Mouse (Mus musculus): Measurements from ENCODE around the gene Dtwd1. TPM values are rescaled to one million over a fixed set of nuclear protein-coding genes. Genes with fewer than 3 reads are reported as not detected.

Gene Dtwd1
- 24.9 and 25.0 TPM in 2 replicates for polyA plus RNA-seq (2015; fragmentation: Nextera tagmentation; extraction: Ambion mirVana)

DNA sequence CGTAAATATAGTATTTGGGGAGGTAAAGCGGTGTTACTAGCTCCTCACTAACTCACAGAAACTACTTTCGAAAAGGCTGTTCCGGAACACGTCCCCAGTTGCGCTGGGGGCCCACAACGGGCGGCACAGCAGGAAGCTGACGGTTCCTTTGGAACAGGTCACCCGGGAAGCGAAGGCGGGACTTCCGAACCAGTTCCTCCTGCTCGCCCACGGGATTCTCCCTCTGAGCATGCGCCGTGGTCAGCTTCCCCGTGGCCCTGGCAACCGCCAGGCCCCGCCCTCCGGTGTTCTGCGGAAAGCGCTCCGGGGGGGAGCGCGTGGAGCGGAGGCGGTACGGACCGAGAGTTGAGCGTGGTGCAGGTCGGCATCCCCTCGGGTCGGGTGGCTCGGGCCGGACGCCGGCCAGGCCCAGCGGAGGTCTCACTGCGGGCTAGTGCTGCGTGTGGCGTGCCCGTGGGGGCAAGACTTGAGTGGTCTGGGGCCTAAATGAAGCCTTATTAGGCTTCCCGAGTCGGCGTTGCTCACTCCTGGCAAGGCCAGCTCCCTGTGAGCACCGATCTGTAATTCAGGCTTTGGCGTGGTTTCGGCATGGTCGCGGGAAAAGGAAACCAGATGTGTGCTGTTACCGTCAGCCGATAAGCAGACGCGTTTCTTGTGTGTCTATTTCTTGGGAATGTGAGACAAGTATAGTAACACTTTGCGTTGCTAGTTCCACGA, at the start of gene Dtwd1, which contains the start of gene Fam227b:
TSS of gene Dtwd1 (plus strand) at position 287 of the 717 bp plus-strand sequence.
TSS of gene Fam227b (minus strand) at position 150 of the 717 bp plus-strand sequence.
- Histone ChIP-seq H3K4me1 (replicated peaks; ENCODE audit: control insufficient read depth, insufficient read depth, low read length) (no peaks in the 10 kb centered on the region), H3K9ac (replicated peaks; ENCODE audit: low read depth, low read length) (peak within 1 kb of the TSS; percentile 92), H3K36me3 (ENCODE audit: control insufficient read depth, insufficient read depth) (0 out of 2 replicates have a peak, but pooled peaks cover 2% of the 10 kb centered on the region), H3K4me2 (ENCODE audit: low read length) (peak within 1 kb of the TSS; percentile 72), H3K4me3 (replicated peaks; ENCODE audit: low read length) (peak within 1 kb of the TSS; percentile 81), H3K27ac (ENCODE audit: low read length) (peak within 1 kb of the TSS; percentile 83), H3K27me3 (replicated peaks; ENCODE audit: control insufficient read depth, insufficient read depth, low read length) (no peaks in the 10 kb centered on the region), H3K9me3 (ENCODE audit: control insufficient read depth, low read length) (no peaks in the 10 kb centered on the region)
- ATAC-seq, result peak; percentile 99
- WGBS, result under 1% methylated on average over 57 of the region's 57 CpGs

DNA sequence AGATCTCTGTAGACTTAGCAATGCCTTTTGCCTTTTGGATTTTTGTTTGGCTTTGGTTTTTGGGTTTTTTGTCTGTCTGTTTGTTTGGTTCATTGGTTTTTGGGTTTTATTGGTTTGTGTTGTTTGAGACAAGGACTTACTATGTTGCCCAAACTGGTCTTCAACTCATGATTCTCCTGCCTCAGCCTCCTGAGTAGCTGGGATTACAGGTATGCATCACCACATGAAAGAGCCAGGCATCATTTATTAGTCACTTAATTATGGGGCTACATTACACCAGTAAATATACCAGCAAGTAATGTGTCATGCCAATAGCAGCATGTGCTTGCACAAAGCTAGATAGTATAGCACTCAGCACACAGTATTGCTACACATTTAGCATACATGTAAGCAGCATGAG, 4.2 kb upstream of the Dtwd1 start:
- H3K4me1 ChIP-seq (replicated peaks; ENCODE audit: control insufficient read depth, insufficient read depth, low read length), result no peaks in the 10 kb centered on the region
- H3K9ac ChIP-seq (replicated peaks; ENCODE audit: low read depth, low read length), result no peak overlapping the region
- H3K4me3 ChIP-seq (replicated peaks; ENCODE audit: low read length), result no peak overlapping the region
- no peak overlapping the region for H3K27ac ChIP-seq (ENCODE audit: low read length)
- no peak overlapping the region for H3K4me2 ChIP-seq (ENCODE audit: low read length)
- no peaks in the 10 kb centered on the region for H3K9me3 ChIP-seq (ENCODE audit: control insufficient read depth, low read length)
- H3K36me3 ChIP-seq (ENCODE audit: control insufficient read depth, insufficient read depth), result no peaks in the 10 kb centered on the region
- H3K27me3 ChIP-seq (replicated peaks; ENCODE audit: control insufficient read depth, insufficient read depth, low read length), result no peaks in the 10 kb centered on the region
- no peak for ATAC-seq

DNA sequence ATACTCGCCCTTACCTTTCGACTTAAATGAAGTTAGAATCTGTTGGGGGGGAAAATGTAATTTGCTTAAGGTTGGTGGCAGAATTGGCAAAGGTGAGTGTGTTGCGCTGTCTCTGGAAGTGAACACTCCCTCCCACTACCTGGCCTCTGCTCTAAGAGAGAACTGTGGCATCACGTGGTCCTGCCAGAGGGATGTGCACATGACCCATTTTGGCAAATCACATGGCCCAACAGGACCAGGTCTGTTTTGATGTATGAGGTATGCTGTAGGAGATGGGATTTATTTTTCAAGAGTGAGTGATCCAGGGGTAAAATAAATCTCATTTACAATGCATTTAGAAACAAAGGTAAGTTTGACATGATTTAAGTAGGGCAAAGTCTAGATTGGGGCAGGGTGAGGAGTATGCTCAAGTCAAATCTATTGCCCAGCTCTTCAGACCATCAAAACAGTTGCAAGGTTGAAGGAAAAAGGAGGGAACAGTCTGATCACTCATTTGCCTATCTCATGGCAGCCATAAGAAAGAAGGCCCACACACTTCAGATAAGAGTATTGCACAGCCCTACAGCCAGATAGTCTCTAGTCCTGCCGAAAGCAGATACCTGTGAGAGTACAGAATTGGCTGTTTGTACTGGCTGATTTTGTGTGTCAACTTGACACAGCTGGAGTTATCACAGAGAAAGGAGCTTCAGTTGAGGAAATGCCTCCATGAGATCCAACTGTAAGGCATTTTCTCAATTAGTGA, 13.5 kb downstream of the Dtwd1 start:
- WGBS, result 93% methylated on average over 5 of the region's 5 CpGs
- no peak for ATAC-seq
- Histone ChIP-seq H3K4me2 (ENCODE audit: low read length) (no peak overlapping the region), H3K4me3 (replicated peaks; ENCODE audit: low read length) (no peak overlapping the region), H3K36me3 (ENCODE audit: control insufficient read depth, insufficient read depth) (peaks cover 16% of the 10 kb centered on the region), H3K9me3 (ENCODE audit: control insufficient read depth, low read length) (no peaks in the 10 kb centered on the region), H3K4me1 (replicated peaks; ENCODE audit: control insufficient read depth, insufficient read depth, low read length) (no peaks in the 10 kb centered on the region), H3K9ac (replicated peaks; ENCODE audit: low read depth, low read length) (no peak overlapping the region), H3K27me3 (replicated peaks; ENCODE audit: control insufficient read depth, insufficient read depth, low read length) (no peaks in the 10 kb centered on the region), H3K27ac (ENCODE audit: low read length) (no peak overlapping the region)

DNA sequence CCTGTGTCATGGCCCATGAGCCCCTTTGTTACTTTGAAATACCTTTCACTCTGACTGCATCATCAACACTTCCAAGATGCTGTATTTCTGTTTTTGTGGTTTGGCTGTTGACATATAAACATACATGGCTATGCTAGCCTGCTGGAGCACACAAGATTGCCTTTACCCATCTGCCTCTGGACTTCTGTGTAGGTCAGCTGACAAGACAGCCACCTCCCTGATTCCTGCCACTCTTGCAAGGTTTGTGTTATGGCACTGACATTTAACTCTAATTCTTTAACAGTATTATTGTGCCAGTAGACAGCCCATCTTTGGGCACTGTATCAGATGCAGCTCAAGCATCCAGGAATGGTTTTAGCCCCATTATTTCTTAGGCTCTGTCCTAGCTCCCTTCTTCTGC, 14.4 kb downstream of the Dtwd1 start:
- H3K9me3 ChIP-seq (ENCODE audit: control insufficient read depth, low read length), result no peaks in the 10 kb centered on the region
- no peak for ATAC-seq
- H3K4me3 ChIP-seq (replicated peaks; ENCODE audit: low read length), result no peak overlapping the region
- H3K36me3 ChIP-seq (ENCODE audit: control insufficient read depth, insufficient read depth), result peaks cover 11% of the 10 kb centered on the region; the same call in 1 of the 2 replicates
- H3K4me2 ChIP-seq (ENCODE audit: low read length), result no peak overlapping the region
- no peaks in the 10 kb centered on the region for H3K4me1 ChIP-seq (replicated peaks; ENCODE audit: control insufficient read depth, insufficient read depth, low read length)
- no peak overlapping the region for H3K27ac ChIP-seq (ENCODE audit: low read length)
- H3K27me3 ChIP-seq (replicated peaks; ENCODE audit: control insufficient read depth, insufficient read depth, low read length), result no peaks in the 10 kb centered on the region
- no peak overlapping the region for H3K9ac ChIP-seq (replicated peaks; ENCODE audit: low read depth, low read length)

DNA sequence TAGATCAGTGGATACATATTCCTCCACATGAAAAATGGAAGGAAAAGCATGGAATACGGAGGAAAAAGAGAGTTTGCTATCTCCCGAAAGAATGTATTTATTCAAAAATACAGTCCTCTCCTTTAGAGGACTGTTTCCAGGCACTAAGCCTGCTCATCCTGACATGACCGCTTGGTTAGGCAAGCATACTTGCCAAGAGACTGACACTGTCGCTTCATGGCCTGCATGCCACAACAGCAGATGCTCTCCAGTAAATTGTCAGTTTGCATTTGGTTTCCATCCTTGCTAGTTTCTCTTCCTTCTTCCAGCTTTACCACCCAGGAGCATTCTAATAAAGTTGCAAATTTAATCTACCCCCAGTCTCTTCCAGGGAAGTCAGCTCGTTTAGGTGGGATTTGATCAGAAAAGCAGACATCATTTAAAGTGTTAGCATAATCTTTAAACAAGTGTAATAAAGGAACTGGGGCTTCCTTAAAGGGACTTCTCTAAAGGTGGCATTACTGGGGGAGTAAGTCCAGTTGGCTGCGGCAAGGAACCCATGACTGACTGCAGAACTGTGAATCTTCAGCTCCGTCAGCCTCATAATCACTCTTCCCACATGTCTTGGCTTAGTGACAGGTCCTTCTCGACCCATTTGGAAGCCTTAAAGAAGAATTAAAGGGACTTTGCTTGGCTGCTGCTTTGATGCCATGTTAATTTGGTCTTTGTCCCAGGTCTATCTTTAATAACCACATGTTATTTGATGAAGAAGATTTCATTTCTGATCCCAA, 15.1 kb downstream of the Dtwd1 start:
- H3K36me3 ChIP-seq (ENCODE audit: control insufficient read depth, insufficient read depth), result peaks cover 8% of the 10 kb centered on the region; the same call in 1 of the 2 replicates
- 85% methylated on average over 8 of the region's 8 CpGs for WGBS
- no peaks in the 10 kb centered on the region for H3K9me3 ChIP-seq (ENCODE audit: control insufficient read depth, low read length)
- ATAC-seq, result no peak
- H3K4me3 ChIP-seq (replicated peaks; ENCODE audit: low read length), result no peak overlapping the region
- H3K4me1 ChIP-seq (replicated peaks; ENCODE audit: control insufficient read depth, insufficient read depth, low read length), result no peaks in the 10 kb centered on the region
- H3K27ac ChIP-seq (ENCODE audit: low read length), result no peak overlapping the region
- H3K4me2 ChIP-seq (ENCODE audit: low read length), result no peak overlapping the region
- H3K27me3 ChIP-seq (replicated peaks; ENCODE audit: control insufficient read depth, insufficient read depth, low read length), result no peaks in the 10 kb centered on the region
- H3K9ac ChIP-seq (replicated peaks; ENCODE audit: low read depth, low read length), result no peak overlapping the region

DNA sequence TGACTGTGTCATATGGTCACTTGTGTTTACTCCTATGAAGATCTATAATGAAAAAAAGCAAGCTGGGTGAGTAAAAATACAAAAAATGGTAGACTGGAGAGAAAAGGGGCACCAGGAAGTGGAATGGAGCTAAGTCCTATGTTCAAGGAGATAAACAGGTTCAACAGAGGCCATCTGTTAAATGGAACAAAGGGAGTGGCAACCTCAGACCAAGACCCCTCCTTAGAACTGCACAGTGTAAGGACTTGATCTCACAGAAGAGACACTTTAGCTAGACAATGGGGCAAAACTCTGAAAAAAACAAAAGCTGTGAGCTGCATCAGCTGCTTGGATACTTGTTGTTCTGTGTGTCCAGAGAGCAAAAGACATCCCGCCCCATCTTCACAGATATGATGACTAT, 19.5 kb downstream of the Dtwd1 start:
- Histone ChIP-seq H3K9me3 (ENCODE audit: control insufficient read depth, low read length) (no peaks in the 10 kb centered on the region), H3K4me1 (replicated peaks; ENCODE audit: control insufficient read depth, insufficient read depth, low read length) (no peaks in the 10 kb centered on the region), H3K27ac (ENCODE audit: low read length) (no peak overlapping the region), H3K36me3 (ENCODE audit: control insufficient read depth, insufficient read depth) (no peaks in the 10 kb centered on the region), H3K27me3 (replicated peaks; ENCODE audit: control insufficient read depth, insufficient read depth, low read length) (no peaks in the 10 kb centered on the region), H3K4me3 (replicated peaks; ENCODE audit: low read length) (no peak overlapping the region), H3K4me2 (ENCODE audit: low read length) (no peak overlapping the region), H3K9ac (replicated peaks; ENCODE audit: low read depth, low read length) (no peak overlapping the region)
- no peak for ATAC-seq
- WGBS, result 100% methylated on average over 1 of the region's 1 CpGs

DNA sequence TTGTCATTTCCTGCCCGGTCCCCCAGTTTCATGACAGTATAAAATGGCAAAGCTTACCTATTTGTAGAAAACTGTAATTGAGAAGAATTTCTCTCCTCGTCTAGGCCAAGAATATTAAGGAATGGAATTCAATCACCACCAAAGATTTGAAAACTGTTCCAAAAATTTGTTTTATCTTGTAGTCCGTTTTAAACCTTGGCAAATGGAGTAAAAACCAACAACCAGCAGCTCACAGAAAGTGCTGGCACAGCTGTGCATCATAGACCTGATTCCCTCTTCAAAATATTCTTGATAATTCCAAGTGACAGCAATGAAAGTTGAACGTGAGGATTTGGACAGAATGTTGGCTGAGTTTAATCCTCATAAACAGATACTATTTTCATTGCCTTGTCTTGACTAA, 39.4 kb downstream of the Dtwd1 start:
- ATAC-seq, result no peak
- no peak overlapping the region for H3K27ac ChIP-seq (ENCODE audit: low read length)
- no peaks in the 10 kb centered on the region for H3K36me3 ChIP-seq (ENCODE audit: control insufficient read depth, insufficient read depth)
- no peak overlapping the region for H3K9ac ChIP-seq (replicated peaks; ENCODE audit: low read depth, low read length)
- no peaks in the 10 kb centered on the region for H3K4me1 ChIP-seq (replicated peaks; ENCODE audit: control insufficient read depth, insufficient read depth, low read length)
- no peaks in the 10 kb centered on the region for H3K27me3 ChIP-seq (replicated peaks; ENCODE audit: control insufficient read depth, insufficient read depth, low read length)
- H3K4me3 ChIP-seq (replicated peaks; ENCODE audit: low read length), result no peak overlapping the region
- no peaks in the 10 kb centered on the region for H3K9me3 ChIP-seq (ENCODE audit: control insufficient read depth, low read length)
- 74% methylated on average over 4 of the region's 4 CpGs for WGBS
- no peak overlapping the region for H3K4me2 ChIP-seq (ENCODE audit: low read length)

DNA sequence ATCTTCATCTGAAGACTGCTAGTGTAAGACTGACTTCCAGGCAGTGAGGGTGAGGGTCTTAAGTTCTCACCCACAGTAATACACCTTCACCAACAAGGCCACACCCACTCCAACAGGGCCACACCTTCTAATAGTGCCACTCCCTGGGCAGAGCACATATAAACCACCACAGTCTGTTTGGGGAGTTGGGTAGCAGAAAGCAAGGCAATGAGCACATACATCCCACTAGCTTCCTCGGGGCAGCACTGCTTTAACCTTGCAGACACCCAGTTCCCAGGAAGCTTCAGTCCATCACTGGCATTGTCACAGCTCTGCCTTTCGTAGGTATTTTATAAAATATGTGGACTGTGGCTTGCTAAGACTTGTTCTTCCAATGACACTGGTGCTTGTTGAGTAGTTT, 40.2 kb downstream of the Dtwd1 start:
- no peaks in the 10 kb centered on the region for H3K4me1 ChIP-seq (replicated peaks; ENCODE audit: control insufficient read depth, insufficient read depth, low read length)
- ATAC-seq, result no peak
- no peaks in the 10 kb centered on the region for H3K36me3 ChIP-seq (ENCODE audit: control insufficient read depth, insufficient read depth)
- H3K4me3 ChIP-seq (replicated peaks; ENCODE audit: low read length), result no peak overlapping the region
- no peak overlapping the region for H3K9ac ChIP-seq (replicated peaks; ENCODE audit: low read depth, low read length)
- H3K9me3 ChIP-seq (ENCODE audit: control insufficient read depth, low read length), result no peaks in the 10 kb centered on the region
- WGBS, result 75% methylated on average over 2 of the region's 2 CpGs
- H3K4me2 ChIP-seq (ENCODE audit: low read length), result no peak overlapping the region
- no peak overlapping the region for H3K27ac ChIP-seq (ENCODE audit: low read length)
- no peaks in the 10 kb centered on the region for H3K27me3 ChIP-seq (replicated peaks; ENCODE audit: control insufficient read depth, insufficient read depth, low read length)
